ENCODE assay signal across 25 mouse cellular contexts in the genomic region with DNA sequence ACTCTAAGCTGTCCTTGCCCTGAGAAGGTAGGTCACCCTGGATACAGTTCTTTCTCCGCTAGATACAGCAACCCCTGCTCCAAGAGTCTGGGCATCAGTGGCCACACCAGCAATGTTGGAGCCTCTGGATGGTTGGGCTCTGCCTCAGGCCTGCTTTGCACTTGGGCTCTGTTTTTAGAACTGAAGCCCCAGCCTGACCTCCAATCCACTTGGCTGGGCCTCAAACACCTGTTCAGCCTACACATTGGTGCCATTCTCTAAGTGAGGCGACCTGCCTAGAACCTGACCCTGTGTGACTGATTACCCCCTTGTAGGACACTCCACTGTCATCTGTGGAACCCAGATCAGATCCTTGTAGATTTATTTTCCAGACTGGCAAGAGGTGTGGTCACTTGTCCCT.
DNase-seq lines count a peak whose midpoint lies in the region; ATAC-seq lines count a peak whose summit lies in the region.
"Had no signal": no experiment of that assay in that cellular context is flagged by ENCODE, and none has a peak within 500 bp of the region (broad histone marks: within the 10 kb centered on the region; RNA-seq: fewer than 3 reads in every experiment).

No protein-coding gene starts in this region.

- no peak overlapping the region for H3K4me2 ChIP-seq in embryonic facial prominence, embryonic 14.5 days (ENCODE audit: low read depth, low read length)
- H3K4me2 ChIP-seq: embryonic facial prominence, embryonic 15.5 days; hindbrain, embryonic 12.5 days; midbrain, embryonic 15.5 days; neural tube, embryonic 15.5 days had no signal

- peak; percentile 65; the same call in 1 of the 2 replicates for ATAC-seq in embryonic facial prominence, embryonic 14.5 days (ENCODE audit: low read depth)
- ATAC-seq: midbrain, embryonic 15.5 days; Patski had no signal

- H3K9ac ChIP-seq in embryonic facial prominence, embryonic 14.5 days (ENCODE audit: low read depth, low read length), result no peak overlapping the region
- H3K9ac ChIP-seq: embryonic facial prominence, embryonic 15.5 days; hindbrain, embryonic 12.5 days; midbrain, embryonic 15.5 days; neural tube, embryonic 15.5 days had no signal

- H3K27me3 ChIP-seq in embryonic facial prominence, embryonic 14.5 days (replicated peaks; ENCODE audit: control insufficient read depth, insufficient read depth, low read length), result no peaks in the 10 kb centered on the region
- H3K27me3 ChIP-seq in embryonic facial prominence, embryonic 10.5 days (replicated peaks; ENCODE audit: low read depth, poor library complexity, severe bottlenecking), result no peaks in the 10 kb centered on the region
- H3K27me3 ChIP-seq: embryonic facial prominence, embryonic 15.5 days; hindbrain, embryonic 12.5 days; megakaryocyte, embryonic 14.5 days; midbrain, embryonic 15.5 days; neural tube, embryonic 15.5 days; Patski had no signal

- intact Hi-C loops in gastrocnemius, postnatal 36 days (cut with DNase I), result no loop called here
- intact Hi-C loops in heart, postnatal 14 days (cut with DNase I), result no loop called here

- H3K4me1 ChIP-seq in embryonic facial prominence, embryonic 14.5 days (ENCODE audit: control insufficient read depth, insufficient read depth, low read length), result no peaks in the 10 kb centered on the region
- peaks cover 7% of the 10 kb centered on the region for H3K4me1 ChIP-seq in embryonic facial prominence, embryonic 10.5 days
- H3K4me1 ChIP-seq: embryonic facial prominence, embryonic 15.5 days; megakaryocyte, embryonic 14.5 days; neural tube, embryonic 15.5 days had no signal

- peak; percentile 40 for DNase-seq in embryonic facial prominence, embryonic 14.5 days (ENCODE audit: low spot score)
- DNase-seq in embryonic facial prominence, embryonic 10.5 days (ENCODE audit: low spot score), result no peak
- DNase-seq in NIH3T3 (ENCODE audit: low read depth), result peak; percentile 19
- DNase-seq in gastrocnemius, postnatal 36 days, result peak; percentile 60 to 68
- peak; percentile 16 to 58 for DNase-seq in heart, postnatal 14 days
- no peak for DNase-seq in retina, postnatal 1 day
- no peak for DNase-seq in right cerebral cortex, postnatal 4 days
- DNase-seq in lung, adult 18-20 months, result no peak
- DNase-seq: adrenal gland, postnatal 10 days; cerebellum, adult 11 months; cerebellum, postnatal 10 days; kidney, adult 8-10 months; kidney, postnatal 14 days; lung, postnatal 10 days; right cerebral cortex, postnatal 25 days had no signal

- H3K4me3 ChIP-seq in embryonic facial prominence, embryonic 14.5 days (ENCODE audit: low read depth, low read length), result no peak overlapping the region
- no peak overlapping the region for H3K4me3 ChIP-seq in embryonic facial prominence, embryonic 10.5 days
- H3K4me3 ChIP-seq: embryonic facial prominence, embryonic 15.5 days; hindbrain, embryonic 12.5 days; layer of hippocampus, adult 2 months; left cerebral cortex, adult 2 months; megakaryocyte, embryonic 14.5 days; midbrain, embryonic 15.5 days; myocyte; neural tube, embryonic 15.5 days had no signal

- no peak overlapping the region for H3K27ac ChIP-seq in embryonic facial prominence, embryonic 14.5 days (replicated peaks; ENCODE audit: low read depth, low read length)
- no peak overlapping the region for H3K27ac ChIP-seq in embryonic facial prominence, embryonic 10.5 days (replicated peaks)
- H3K27ac ChIP-seq: embryonic facial prominence, embryonic 15.5 days; hindbrain, embryonic 12.5 days; layer of hippocampus, adult 2 months; left cerebral cortex, adult 2 months; midbrain, embryonic 15.5 days; neural tube, embryonic 15.5 days; stomach, postnatal 0 days had no signal

- WGBS in embryonic facial prominence, embryonic 14.5 days, result 69% methylated on average over 2 of the region's 2 CpGs
- 85% methylated on average over 2 of the region's 2 CpGs for WGBS in embryonic facial prominence, embryonic 10.5 days

- no peaks in the 10 kb centered on the region for H3K36me3 ChIP-seq in embryonic facial prominence, embryonic 14.5 days (ENCODE audit: control insufficient read depth, insufficient read depth, low read length)
- no peaks in the 10 kb centered on the region for H3K36me3 ChIP-seq in embryonic facial prominence, embryonic 10.5 days (replicated peaks)
- H3K36me3 ChIP-seq: embryonic facial prominence, embryonic 15.5 days; hindbrain, embryonic 12.5 days; midbrain, embryonic 15.5 days; neural tube, embryonic 15.5 days had no signal

- no peaks in the 10 kb centered on the region for H3K9me3 ChIP-seq in embryonic facial prominence, embryonic 14.5 days (ENCODE audit: control insufficient read depth, low read length)
- H3K9me3 ChIP-seq in embryonic facial prominence, embryonic 10.5 days, result no peaks in the 10 kb centered on the region
- H3K9me3 ChIP-seq: embryonic facial prominence, embryonic 15.5 days; hindbrain, embryonic 12.5 days; midbrain, embryonic 15.5 days; neural tube, embryonic 15.5 days had no signal

Comparison
In these comparisons a context has a peak if more than half of its experiments do, and no peak if none do; other contexts are left out.
1. DNase-seq: peak in embryonic facial prominence, embryonic 14.5 days (single experiment), NIH3T3 (single experiment), gastrocnemius, postnatal 36 days (2 of 2) and heart, postnatal 14 days (2 of 2); none in embryonic facial prominence, embryonic 10.5 days (single experiment), retina, postnatal 1 day (single experiment), right cerebral cortex, postnatal 4 days (single experiment) and lung, adult 18-20 months (0 of 2).